ENCODE assay signal across 13 mouse cellular contexts in genomic region chr6:108145241-108145640, GRCm38 (mm10). TPM values are rescaled to one million over a fixed set of nuclear protein-coding genes. Genes with fewer than 3 reads are reported as not detected.
DNase-seq lines count a peak whose midpoint lies in the region; ATAC-seq and TF ChIP-seq lines count a peak whose summit lies in the region.
"Had no signal": no experiment of that assay in that cellular context is flagged by ENCODE, and none has a peak within 500 bp of the region (broad histone marks: within the 10 kb centered on the region; RNA-seq: fewer than 3 reads in every experiment).

No protein-coding gene starts in this region.

- peak; percentile 31 for DNase-seq in kidney, adult 2 months
- no peak for DNase-seq in kidney, adult 11 months
- peak; percentile 17 for DNase-seq in neural tube, embryonic 11.5 days (ENCODE audit: low spot score)
- DNase-seq in neural tube, embryonic 10.5 days (ENCODE audit: extremely low spot score, low spot score), result no peak
- no peak for DNase-seq in forebrain, postnatal 0 days
- DNase-seq in thymus, adult 2 months, result no peak
- no peak for DNase-seq in right cerebral cortex, adult 18-20 months
- DNase-seq: adrenal gland, postnatal 25 days; cerebellum, adult 2 months; gastrocnemius, postnatal 10 days; lung, adult 2 months; lung, postnatal 36 days had no signal

- H3K9me3 ChIP-seq in neural tube, embryonic 11.5 days (ENCODE audit: control insufficient read depth, low read length), result no peaks in the 10 kb centered on the region
- H3K9me3 ChIP-seq in forebrain, postnatal 0 days (ENCODE audit: low read length), result no peaks in the 10 kb centered on the region

- H3K27ac ChIP-seq in kidney, adult 2 months (ENCODE audit: insufficient read depth, low read depth, low read length), result no peak overlapping the region
- peak overlapping the region; percentile 15; the same call in 1 of the 2 replicates for H3K27ac ChIP-seq in neural tube, embryonic 11.5 days (ENCODE audit: low read depth, low read length)
- H3K27ac ChIP-seq in forebrain, postnatal 0 days (ENCODE audit: low read depth, low read length), result peak overlapping the region; percentile 67
- H3K27ac ChIP-seq in thymus, adult 2 months (ENCODE audit: control insufficient read depth, insufficient read depth, low read length), result no peak overlapping the region

- no peak for TF ChIP-seq POLR2A in kidney, adult 2 months (IDR thresholded peaks at IDR 0.05; ENCODE audit: low read depth, low read length)
- no peak for TF ChIP-seq POLR2A in thymus, adult 2 months (IDR thresholded peaks at IDR 0.05; ENCODE audit: control insufficient read depth, extremely low read depth, insufficient read depth, low read length, poor library complexity)

- no peak overlapping the region for H3K4me3 ChIP-seq in kidney, adult 2 months (ENCODE audit: insufficient read depth, low read depth, low read length)
- no peak overlapping the region for H3K4me3 ChIP-seq in neural tube, embryonic 11.5 days (ENCODE audit: low read depth, low read length)
- no peak overlapping the region for H3K4me3 ChIP-seq in forebrain, postnatal 0 days (ENCODE audit: low read depth, low read length)
- no peak overlapping the region for H3K4me3 ChIP-seq in thymus, adult 2 months (ENCODE audit: control insufficient read depth, insufficient read depth, low read length)

- no peaks in the 10 kb centered on the region for H3K27me3 ChIP-seq in kidney, adult 2 months (replicated peaks; ENCODE audit: control insufficient read depth, insufficient read depth, low read length)
- H3K27me3 ChIP-seq in neural tube, embryonic 11.5 days (ENCODE audit: control insufficient read depth, insufficient read depth, low read length), result no peaks in the 10 kb centered on the region
- no peaks in the 10 kb centered on the region for H3K27me3 ChIP-seq in forebrain, postnatal 0 days (ENCODE audit: insufficient read depth, low read length)
- H3K27me3 ChIP-seq in thymus, adult 2 months (ENCODE audit: control insufficient read depth, insufficient read depth, low read length), result no peaks in the 10 kb centered on the region

- WGBS in kidney, adult 2 months, result 63% methylated on average over 3 of the region's 3 CpGs
- WGBS in neural tube, embryonic 11.5 days, result 30% methylated on average over 3 of the region's 3 CpGs
- WGBS in forebrain, postnatal 0 days, result 51% methylated on average over 3 of the region's 3 CpGs
- 96% methylated on average over 3 of the region's 3 CpGs for WGBS in thymus, adult 2 months

- peaks cover 19% of the 10 kb centered on the region for H3K4me1 ChIP-seq in kidney, adult 2 months (ENCODE audit: control insufficient read depth, insufficient read depth, low read length)
- H3K4me1 ChIP-seq in neural tube, embryonic 11.5 days (ENCODE audit: control insufficient read depth, insufficient read depth, low read length), result peaks cover 3% of the 10 kb centered on the region; the same call in 1 of the 2 replicates
- H3K4me1 ChIP-seq in forebrain, postnatal 0 days (ENCODE audit: insufficient read depth), result peaks cover 10% of the 10 kb centered on the region; the same call in 1 of the 2 replicates
- no peaks in the 10 kb centered on the region for H3K4me1 ChIP-seq in thymus, adult 2 months (replicated peaks; ENCODE audit: control insufficient read depth, insufficient read depth, low read length)

- ATAC-seq in neural tube, embryonic 11.5 days (ENCODE audit: insufficient read depth, low FRiP score, low TSS enrichment), result peak; percentile 62; the same call in 1 of the 2 replicates
- ATAC-seq in forebrain, postnatal 0 days, result no peak

- TF ChIP-seq CTCF in kidney, adult 2 months (conservative IDR thresholded peaks at IDR 0.05; ENCODE audit: insufficient read depth, insufficient read length, low read depth, low read length), result no peak
- no peak for TF ChIP-seq CTCF in forebrain, postnatal 0 days (IDR thresholded peaks at IDR 0.05; ENCODE audit: low read depth)
- no peak for TF ChIP-seq CTCF in thymus, adult 2 months (IDR thresholded peaks at IDR 0.05; ENCODE audit: borderline replicate concordance, control insufficient read depth, extremely low read depth, insufficient read depth, low read length, poor library complexity)

- no peaks in the 10 kb centered on the region for H3K36me3 ChIP-seq in kidney, adult 2 months (ENCODE audit: control insufficient read depth, insufficient read depth, low read length)
- H3K36me3 ChIP-seq in neural tube, embryonic 11.5 days (ENCODE audit: control insufficient read depth, insufficient read depth, low read length), result no peaks in the 10 kb centered on the region
- H3K36me3 ChIP-seq in forebrain, postnatal 0 days (ENCODE audit: insufficient read depth), result no peaks in the 10 kb centered on the region
- no peaks in the 10 kb centered on the region for H3K36me3 ChIP-seq in thymus, adult 2 months (ENCODE audit: control insufficient read depth, insufficient read depth, low read length)

- no peak overlapping the region for H3K4me2 ChIP-seq in neural tube, embryonic 11.5 days (ENCODE audit: low read depth)
- H3K4me2 ChIP-seq in forebrain, postnatal 0 days (ENCODE audit: low read depth), result no peak overlapping the region
- H3K4me2 ChIP-seq: liver, embryonic 11.5 days had no signal

- no peak overlapping the region for H3K9ac ChIP-seq in neural tube, embryonic 11.5 days (ENCODE audit: low read length)
- H3K9ac ChIP-seq in forebrain, postnatal 0 days, result no peak overlapping the region

RNA-seq across cellular contexts. Expression of gene Sumf1, which starts 40.1 kb away (rescaled TPM):
- 37.6 and 46.0 TPM in 2 replicates for polyA plus RNA-seq in kidney, adult 2 months (2012; rRNA removed)
- 12.4 and 14.1 TPM in 2 replicates for polyA plus RNA-seq in neural tube, embryonic 11.5 days (2014; fragmentation: Nextera tagmentation; extraction: Ambion mirVana)
- 15.7 and 18.3 TPM in 2 replicates for total RNA-seq in forebrain, postnatal 0 days (2014; rRNA removed)
- polyA plus RNA-seq in forebrain, postnatal 0 days (2015; fragmentation: Nextera tagmentation; extraction: Ambion mirVana), result 7.7 and 11.6 TPM in 2 replicates
- polyA plus RNA-seq in thymus, adult 2 months (2012; rRNA removed), result 17.8 and 19.9 TPM in 2 replicates

Comparison
In these comparisons a context has a peak if more than half of its experiments do, and no peak if none do; other contexts are left out.
1. DNase-seq: peak in kidney, adult 2 months (single experiment) and neural tube, embryonic 11.5 days (single experiment); none in kidney, adult 11 months (single experiment), neural tube, embryonic 10.5 days (single experiment), forebrain, postnatal 0 days (single experiment), thymus, adult 2 months (single experiment) and right cerebral cortex, adult 18-20 months (single experiment).
2. H3K27ac ChIP-seq: peak in neural tube, embryonic 11.5 days (single experiment) and forebrain, postnatal 0 days (single experiment); none in kidney, adult 2 months (single experiment) and thymus, adult 2 months (single experiment).